Mouse (Mus musculus): ENCODE measurements around the gene Gm10282.

Gene Gm10282

DNA sequence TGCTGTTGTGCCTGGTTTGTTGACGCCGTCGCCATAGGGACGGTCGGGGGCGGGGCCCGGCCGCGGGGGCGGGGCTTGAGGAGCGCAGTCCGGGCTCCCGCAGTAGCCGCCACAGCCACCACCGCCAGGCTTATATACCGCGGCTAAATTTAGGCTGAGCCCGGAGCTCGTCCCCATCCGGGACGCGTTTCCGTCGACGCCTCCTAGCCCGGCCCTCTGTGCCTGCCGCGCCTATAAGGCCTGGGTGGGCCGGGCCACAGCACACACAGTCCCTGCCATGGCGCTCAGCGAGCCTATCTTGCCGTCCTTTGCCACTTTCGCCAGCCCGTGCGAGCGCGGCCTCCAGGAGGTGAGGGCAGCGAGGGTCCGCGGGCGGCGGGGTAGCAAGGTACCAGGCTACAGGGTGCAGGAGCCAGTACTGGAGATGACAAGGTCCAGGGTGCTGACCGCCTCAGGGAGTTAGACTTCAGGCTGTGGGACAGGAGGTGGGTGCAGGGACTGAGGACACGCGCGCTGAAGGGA lies 13.8 kb upstream of the Gm10282 start, which contains the start of gene Klf2:
Klf2 (plus strand) TSS at position 233 of the 522 bp plus-strand sequence.
- H3K27me3 ChIP-seq (ENCODE audit: control insufficient read depth, insufficient read depth, low read length, poor library complexity, severe bottlenecking), result no peaks in the 10 kb centered on the region
- DNase-seq (ENCODE audit: low read depth, low spot score), result peak; percentile 100
- peaks cover 35% of the 10 kb centered on the region for H3K36me3 ChIP-seq (ENCODE audit: control insufficient read depth, insufficient read depth, low read length, poor library complexity, severe bottlenecking)

DNA sequence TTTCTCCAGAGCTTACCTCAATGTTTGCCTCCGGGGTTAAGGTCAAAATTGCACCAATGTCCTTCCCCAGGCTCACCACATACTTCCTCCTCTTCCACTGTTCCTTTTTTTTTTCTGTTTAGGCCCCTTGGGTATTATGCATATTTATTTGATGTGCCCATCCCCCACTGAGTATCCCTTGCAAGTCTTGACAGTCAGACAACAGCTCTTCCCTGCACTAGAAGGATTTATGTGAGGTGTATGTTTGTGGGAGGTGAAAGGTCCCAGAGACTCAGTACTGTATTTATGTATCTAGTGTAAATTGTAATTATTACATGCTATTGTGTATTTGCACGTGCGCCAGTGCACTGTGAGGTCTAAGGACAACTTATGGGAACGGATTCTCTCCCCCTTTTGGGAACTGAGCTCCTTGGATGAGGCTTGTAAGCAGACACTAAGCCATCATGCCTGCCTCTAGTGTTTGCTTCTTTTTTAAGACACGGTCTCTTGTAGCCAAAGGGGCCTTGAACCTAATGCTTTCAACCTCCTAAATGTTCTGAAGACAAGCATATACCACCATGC lies 12.8 kb upstream of the Gm10282 start:
- Histone ChIP-seq H3K36me3 (ENCODE audit: control insufficient read depth, insufficient read depth, low read length, poor library complexity, severe bottlenecking) (peaks cover 34% of the 10 kb centered on the region), H3K27me3 (ENCODE audit: control insufficient read depth, insufficient read depth, low read length, poor library complexity, severe bottlenecking) (no peaks in the 10 kb centered on the region)
- DNase-seq (ENCODE audit: low read depth, low spot score), result peak; percentile 76

DNA sequence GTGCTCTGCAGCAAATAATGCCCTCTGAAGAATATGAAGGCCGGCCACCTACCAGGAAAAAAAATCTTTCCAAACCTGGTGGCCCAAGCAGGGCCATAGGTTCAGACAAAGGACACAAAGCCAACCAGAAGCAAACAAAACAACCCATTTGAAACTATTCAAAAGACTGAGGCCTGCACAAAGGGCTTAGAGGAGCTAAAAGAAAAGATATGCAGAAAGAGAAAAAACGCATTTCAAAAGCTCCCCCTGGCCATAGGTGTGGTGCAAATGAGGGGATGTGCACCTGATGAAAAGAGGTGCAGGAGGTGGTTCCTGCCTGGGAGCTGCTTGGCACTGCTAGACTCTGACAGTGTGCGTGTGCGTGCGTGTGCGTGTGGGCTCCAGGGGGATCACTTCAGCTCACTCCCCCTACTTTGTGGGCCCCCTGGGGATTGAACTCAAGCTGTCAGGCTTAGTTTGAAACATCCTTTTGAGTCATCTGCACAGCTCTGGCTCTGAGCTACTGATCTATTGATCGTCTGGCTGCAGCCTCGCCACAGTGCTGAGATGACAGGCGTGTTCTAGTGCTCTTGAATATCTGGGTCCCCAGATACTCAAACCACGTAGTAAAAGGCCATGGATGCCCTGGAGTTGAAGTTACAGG lies 11.1 kb upstream of the Gm10282 start:
- no peaks in the 10 kb centered on the region for H3K27me3 ChIP-seq (ENCODE audit: control insufficient read depth, insufficient read depth, low read length, poor library complexity, severe bottlenecking)
- H3K36me3 ChIP-seq (ENCODE audit: control insufficient read depth, insufficient read depth, low read length, poor library complexity, severe bottlenecking), result peaks cover 19% of the 10 kb centered on the region
- peak; percentile 49 for DNase-seq (ENCODE audit: low read depth, low spot score)

DNA sequence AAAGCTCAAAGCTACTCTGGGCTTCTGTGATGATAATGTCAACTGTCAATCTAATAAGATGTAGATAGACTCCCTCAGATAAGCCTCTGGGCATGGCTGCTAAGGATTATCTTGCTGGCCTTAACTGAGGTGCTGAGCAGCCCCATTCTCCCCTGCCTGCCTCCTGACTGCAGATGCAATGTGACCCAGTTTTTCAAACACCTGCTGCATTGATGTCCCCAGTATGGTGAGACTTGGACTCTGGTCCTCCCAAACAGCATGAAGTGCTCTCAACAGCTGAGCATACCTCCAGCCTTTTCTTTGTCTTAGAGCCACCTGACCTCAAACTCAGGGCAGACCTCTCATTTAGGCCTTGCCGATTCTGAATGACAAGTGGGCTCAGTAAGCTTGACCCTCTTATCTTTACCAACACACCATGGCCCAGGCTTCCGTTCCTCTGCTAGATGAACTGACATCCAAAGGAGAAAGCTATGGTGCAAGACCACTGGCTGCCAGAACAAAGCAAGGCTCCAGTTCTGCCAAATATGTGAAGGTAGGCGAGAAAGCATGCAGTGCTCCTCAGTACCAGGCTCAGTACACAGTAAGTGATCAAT lies 8.0 kb upstream of the Gm10282 start:
- no peak for DNase-seq (ENCODE audit: low read depth, low spot score)

DNA sequence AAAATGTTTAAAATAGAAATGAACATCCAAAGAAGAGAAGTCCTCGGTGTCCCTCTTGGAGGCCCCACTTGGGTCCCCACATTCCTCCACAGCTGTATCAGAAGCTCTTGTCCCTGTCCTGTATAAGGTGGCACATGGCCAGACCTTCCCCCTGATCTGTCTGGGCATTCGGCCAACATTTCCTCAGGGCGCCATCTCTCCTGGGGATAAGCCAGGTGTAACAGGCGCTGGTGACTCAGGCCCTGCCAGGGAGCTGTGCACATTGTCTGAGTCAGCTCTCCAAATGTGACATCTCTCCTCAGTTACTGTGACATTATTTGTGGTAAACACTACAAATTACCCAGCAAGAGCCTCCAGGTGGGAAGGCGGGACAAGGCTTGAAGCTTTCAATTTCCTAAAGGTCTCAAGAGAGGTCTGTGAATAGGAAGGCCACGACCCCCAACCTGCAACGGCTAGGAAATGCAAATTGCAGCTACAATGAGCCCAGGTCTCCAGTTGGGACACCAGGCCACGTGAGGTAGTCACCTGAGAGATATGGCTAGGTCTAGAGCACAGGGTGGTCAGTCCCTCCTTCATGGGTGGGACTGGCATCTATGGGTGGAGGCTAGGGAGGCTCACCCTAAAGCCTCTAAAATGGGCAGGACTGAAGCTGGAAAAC lies 5.9 kb upstream of the Gm10282 start:
- DNase-seq (ENCODE audit: low read depth, low spot score), result peak; percentile 53
- Histone ChIP-seq H3K27me3 (ENCODE audit: control insufficient read depth, insufficient read depth, low read length, poor library complexity, severe bottlenecking) (no peaks in the 10 kb centered on the region), H3K36me3 (ENCODE audit: control insufficient read depth, insufficient read depth, low read length, poor library complexity, severe bottlenecking) (no peaks in the 10 kb centered on the region)

More for the DNA sequence above, 8.0 kb upstream of the Gm10282 start:
- no peaks in the 10 kb centered on the region for H3K27me3 ChIP-seq (ENCODE audit: control insufficient read depth, insufficient read depth, low read length, poor library complexity, severe bottlenecking)
- H3K36me3 ChIP-seq (ENCODE audit: control insufficient read depth, insufficient read depth, low read length, poor library complexity, severe bottlenecking), result no peaks in the 10 kb centered on the region

DNA sequence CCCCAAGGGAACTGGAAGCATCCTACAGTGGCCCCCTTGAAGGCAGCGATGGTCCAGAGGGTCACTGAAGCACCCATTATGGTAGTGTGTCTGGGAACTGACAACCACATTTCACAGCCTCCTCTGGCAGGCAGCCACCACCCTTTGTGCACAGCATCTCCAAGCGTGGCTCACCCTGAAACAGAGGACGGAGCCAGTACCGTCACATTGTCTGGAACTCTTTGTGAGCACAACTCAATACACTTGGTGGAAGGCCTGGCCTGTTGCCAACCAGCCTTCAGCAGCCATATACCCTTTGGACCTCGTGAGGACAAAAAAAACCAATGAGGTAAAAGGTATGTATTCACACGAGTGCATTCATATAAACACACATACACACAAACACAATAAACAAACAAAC lies 3.2 kb upstream of the Gm10282 start:
- Histone ChIP-seq H3K27me3 (ENCODE audit: control insufficient read depth, insufficient read depth, low read length, poor library complexity, severe bottlenecking) (no peaks in the 10 kb centered on the region), H3K36me3 (ENCODE audit: control insufficient read depth, insufficient read depth, low read length, poor library complexity, severe bottlenecking) (no peaks in the 10 kb centered on the region)
- no peak for DNase-seq (ENCODE audit: low read depth, low spot score)

DNA sequence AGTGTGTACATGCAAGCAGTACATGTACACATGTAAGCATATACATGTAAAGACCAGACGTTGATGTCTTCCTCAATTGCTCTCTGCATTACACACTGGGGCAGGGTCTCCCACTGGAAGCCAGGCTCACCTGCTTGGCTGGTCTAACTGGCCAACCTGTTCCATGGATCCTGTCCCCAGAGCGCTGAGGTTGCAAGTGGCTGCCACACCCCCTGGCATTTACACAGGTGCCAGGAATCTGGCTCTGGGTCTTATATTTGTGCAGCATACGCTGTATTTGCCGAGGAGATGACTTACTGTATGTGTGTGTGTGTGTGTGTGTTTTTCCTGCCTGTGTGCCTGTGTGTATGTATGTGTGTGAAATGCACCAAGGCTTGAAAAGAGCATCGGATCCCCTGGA lies 1.9 kb upstream of the Gm10282 start:
- Histone ChIP-seq H3K27me3 (ENCODE audit: control insufficient read depth, insufficient read depth, low read length, poor library complexity, severe bottlenecking) (no peaks in the 10 kb centered on the region), H3K36me3 (ENCODE audit: control insufficient read depth, insufficient read depth, low read length, poor library complexity, severe bottlenecking) (no peaks in the 10 kb centered on the region)
- no peak for DNase-seq (ENCODE audit: low read depth, low spot score)

DNA sequence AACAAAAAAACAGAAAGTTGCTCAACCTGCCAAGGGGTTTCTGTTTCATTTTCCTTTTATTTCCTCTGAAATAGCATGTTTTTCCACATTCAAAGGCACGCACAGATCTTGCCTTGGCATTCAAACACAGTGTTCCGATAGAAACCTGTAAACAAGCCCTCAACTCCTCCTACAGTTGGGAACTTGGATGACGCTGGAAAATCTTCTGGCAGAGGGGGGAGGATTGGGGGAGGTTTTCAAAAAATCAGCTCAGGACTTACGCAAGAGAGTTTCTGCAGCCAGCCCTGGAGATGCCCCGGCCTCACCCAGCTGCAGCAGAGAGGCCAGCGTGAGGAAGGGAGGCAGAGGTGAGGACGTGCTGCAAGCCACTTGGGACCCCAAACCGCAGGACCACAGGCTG lies 1.4 kb downstream of the Gm10282 start:
- peak; percentile 55 for DNase-seq (ENCODE audit: low read depth, low spot score)
- no peaks in the 10 kb centered on the region for H3K27me3 ChIP-seq (ENCODE audit: control insufficient read depth, insufficient read depth, low read length, poor library complexity, severe bottlenecking)

DNA sequence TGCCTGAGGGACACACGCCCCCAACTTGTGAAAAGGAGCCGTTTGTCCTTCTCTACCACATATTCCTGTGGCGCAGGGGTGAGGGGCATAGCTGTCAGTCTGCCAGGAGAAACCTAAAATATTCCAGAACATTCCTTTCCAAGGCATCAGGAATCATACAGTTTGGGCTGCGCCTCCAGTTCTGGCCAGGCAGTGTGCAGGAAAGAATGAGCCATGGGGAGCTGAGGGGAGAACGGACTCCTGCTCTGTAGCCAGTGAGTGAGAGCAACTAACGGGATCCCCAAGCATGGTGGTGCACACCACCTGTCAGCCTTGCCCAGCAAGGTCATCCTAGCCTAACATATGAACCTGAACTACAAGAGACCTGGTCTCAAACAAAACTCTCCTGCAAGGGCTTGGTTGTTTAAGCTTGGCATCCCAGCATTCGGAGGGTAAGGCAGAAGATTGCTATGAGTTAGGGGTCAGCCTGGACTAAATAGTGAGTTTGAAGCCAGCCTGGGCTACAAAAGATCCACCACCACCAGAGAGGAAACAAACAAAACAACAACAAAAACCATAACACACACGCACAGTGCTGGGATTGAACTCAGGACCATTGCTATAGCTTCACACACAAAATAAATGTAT lies 2.0 kb downstream of the Gm10282 start:
- H3K36me3 ChIP-seq (ENCODE audit: control insufficient read depth, insufficient read depth, low read length, poor library complexity, severe bottlenecking), result no peaks in the 10 kb centered on the region
- no peaks in the 10 kb centered on the region for H3K27me3 ChIP-seq (ENCODE audit: control insufficient read depth, insufficient read depth, low read length, poor library complexity, severe bottlenecking)
- no peak for DNase-seq (ENCODE audit: low read depth, low spot score)

More for the DNA sequence above, 1.4 kb downstream of the Gm10282 start:
- H3K36me3 ChIP-seq (ENCODE audit: control insufficient read depth, insufficient read depth, low read length, poor library complexity, severe bottlenecking), result no peaks in the 10 kb centered on the region

DNA sequence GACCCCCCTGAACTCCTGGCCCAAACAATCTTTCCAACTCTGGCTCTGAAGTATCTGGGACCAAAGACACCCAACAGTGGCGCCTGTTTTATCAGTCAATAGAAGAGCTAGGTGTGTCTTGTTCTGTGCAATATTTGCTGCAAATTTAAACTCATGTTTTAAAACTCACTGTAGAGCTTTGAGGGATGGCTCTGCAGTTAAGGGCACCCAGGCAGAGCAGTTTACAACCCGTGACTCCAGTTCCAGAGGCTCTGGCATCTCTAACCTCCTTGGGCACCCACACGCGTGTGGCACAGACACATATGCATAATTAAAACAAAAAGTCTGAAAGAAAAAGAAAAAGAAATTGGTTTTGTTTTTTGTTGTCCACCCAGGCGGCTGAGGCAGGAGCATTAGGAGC lies 3.6 kb downstream of the Gm10282 start:
- DNase-seq (ENCODE audit: low read depth, low spot score), result no peak
- no peaks in the 10 kb centered on the region for H3K27me3 ChIP-seq (ENCODE audit: control insufficient read depth, insufficient read depth, low read length, poor library complexity, severe bottlenecking)
- H3K36me3 ChIP-seq (ENCODE audit: control insufficient read depth, insufficient read depth, low read length, poor library complexity, severe bottlenecking), result no peaks in the 10 kb centered on the region

DNA sequence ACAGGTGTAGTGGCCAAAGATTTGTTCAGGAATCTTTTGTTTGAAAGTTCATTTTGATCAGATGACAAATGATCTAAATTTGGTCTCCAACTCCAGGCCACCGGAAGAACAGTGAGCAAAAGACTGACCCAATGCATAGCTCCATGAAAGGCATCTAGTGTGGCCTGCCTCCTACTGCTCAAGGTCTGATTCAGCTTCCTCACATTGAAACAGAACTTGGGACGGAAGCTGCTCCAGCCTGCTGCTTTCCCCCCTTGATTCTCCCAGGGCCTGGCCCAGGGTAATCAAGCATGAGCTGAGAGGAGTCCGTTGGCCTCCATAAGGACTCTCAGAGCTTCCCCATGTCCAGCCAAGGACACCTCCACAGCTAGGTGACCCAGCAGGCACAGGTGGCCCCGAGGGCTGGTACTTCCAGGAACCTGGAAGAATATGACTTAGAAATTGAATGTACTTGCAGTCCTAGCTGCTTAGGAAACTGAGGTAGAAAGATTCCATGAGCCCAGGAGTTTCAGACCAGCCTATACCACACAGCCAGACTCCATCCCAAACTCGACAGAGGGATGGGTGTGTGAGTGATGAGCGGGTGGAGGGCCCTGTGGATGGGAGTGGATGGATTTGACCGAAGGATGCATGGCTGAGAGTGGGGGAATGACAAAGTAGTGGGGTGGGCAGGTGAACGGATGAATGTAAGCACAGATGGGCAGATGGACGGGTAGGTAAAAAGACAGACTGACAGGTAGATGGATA lies 4.2 kb downstream of the Gm10282 start:
- Histone ChIP-seq H3K27me3 (ENCODE audit: control insufficient read depth, insufficient read depth, low read length, poor library complexity, severe bottlenecking) (no peaks in the 10 kb centered on the region), H3K36me3 (ENCODE audit: control insufficient read depth, insufficient read depth, low read length, poor library complexity, severe bottlenecking) (no peaks in the 10 kb centered on the region)
- no peak for DNase-seq (ENCODE audit: low read depth, low spot score)

DNA sequence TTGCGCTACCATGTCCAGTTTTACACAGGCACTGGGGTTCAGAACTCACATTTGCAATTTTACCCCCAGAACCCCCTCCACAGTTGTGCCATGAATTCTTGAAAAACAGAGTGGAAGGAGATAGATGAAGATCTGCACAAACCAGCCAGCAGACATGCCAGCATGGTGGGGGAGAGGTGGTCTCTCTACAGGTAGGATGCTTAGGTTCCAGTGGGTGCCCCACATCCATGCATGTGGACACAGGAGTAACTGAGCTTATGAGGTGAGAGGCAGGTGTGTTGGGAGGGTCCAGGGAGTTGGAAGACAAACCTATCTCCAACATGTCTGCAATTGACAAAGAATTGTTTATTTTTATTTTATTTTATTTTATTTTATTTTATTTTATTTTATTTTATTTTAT lies 6.1 kb downstream of the Gm10282 start:
- Histone ChIP-seq H3K27me3 (ENCODE audit: control insufficient read depth, insufficient read depth, low read length, poor library complexity, severe bottlenecking) (no peaks in the 10 kb centered on the region), H3K36me3 (ENCODE audit: control insufficient read depth, insufficient read depth, low read length, poor library complexity, severe bottlenecking) (no peaks in the 10 kb centered on the region)
- DNase-seq (ENCODE audit: low read depth, low spot score), result no peak

DNA sequence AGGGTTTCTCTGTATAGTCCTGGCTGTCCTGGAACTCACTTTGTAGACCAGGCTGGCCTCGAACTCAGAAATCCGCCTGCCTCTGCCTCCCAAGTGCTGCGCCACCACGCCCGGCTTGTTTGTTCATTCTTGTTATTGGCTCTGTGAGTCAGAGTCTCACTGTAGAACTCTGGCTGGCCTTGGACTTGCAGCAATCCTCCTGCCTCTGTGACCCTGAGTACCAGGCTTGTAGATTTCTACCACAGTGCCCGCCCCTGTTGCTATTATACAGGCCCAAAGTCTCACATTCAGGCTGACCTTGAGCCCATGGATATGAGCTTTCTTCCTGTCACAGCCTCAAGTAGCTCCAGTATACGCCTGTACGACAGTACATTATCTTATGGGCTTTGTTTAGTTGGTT lies 8.5 kb downstream of the Gm10282 start:
- DNase-seq (ENCODE audit: low read depth, low spot score), result no peak
- H3K36me3 ChIP-seq (ENCODE audit: control insufficient read depth, insufficient read depth, low read length, poor library complexity, severe bottlenecking), result no peaks in the 10 kb centered on the region
- H3K27me3 ChIP-seq (ENCODE audit: control insufficient read depth, insufficient read depth, low read length, poor library complexity, severe bottlenecking), result no peaks in the 10 kb centered on the region

DNA sequence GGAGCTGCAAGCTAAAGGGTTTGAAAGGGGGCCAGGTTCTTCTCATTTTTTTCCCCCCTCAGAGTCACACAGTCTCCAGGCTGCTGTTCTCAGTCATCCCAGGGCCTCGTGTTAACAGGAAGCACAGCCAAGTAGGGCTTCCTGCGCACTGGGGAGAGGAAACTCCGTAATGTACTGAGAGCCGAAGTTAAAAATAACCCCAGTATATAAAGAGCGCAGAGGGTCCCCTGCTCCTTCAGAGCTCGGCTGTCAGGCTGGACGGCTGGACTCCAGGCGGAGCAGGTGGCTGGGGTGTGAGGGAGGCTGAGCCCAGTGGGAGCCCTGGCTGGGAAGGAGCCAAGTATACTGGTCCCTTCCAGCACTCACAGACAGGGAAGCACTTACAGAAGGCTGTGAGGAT lies 9.4 kb downstream of the Gm10282 start:
- peak; percentile 76 for DNase-seq (ENCODE audit: low read depth, low spot score)
- H3K27me3 ChIP-seq (ENCODE audit: control insufficient read depth, insufficient read depth, low read length, poor library complexity, severe bottlenecking), result no peaks in the 10 kb centered on the region

More for the DNA sequence above, 9.4 kb downstream of the Gm10282 start:
- H3K36me3 ChIP-seq (ENCODE audit: control insufficient read depth, insufficient read depth, low read length, poor library complexity, severe bottlenecking), result no peaks in the 10 kb centered on the region
